Mouse (Mus musculus) embryonic fibroblast, embryonic 13.5 days (primary cell): ENCODE measurements around the gene Srpk3. TPM values are rescaled to one million over a fixed set of nuclear protein-coding genes. Genes with fewer than 3 reads are reported as not detected.

ENCODE experiments used
- H3K27ac ChIP-seq: 2 replicates; pipeline ENCODE4 v1.5.1; 2012; ENCODE audit warnings: low read length, control low read depth, inconsistent platforms; ENCODE audit not compliant: insufficient read depth
- H3K4me1 ChIP-seq: 2 replicates; pipeline ENCODE4 v1.6.1; 2011; ENCODE audit warnings: low read length; ENCODE audit not compliant: control insufficient read depth, insufficient read depth
- H3K4me3 ChIP-seq: 2 replicates; pipeline ENCODE4 v1.5.1; 2011; ENCODE audit warnings: mild to moderate bottlenecking, control low read depth, low read length; ENCODE audit not compliant: insufficient read depth
- CTCF ChIP-seq: IDR thresholded peaks from 2 replicates; pipeline ENCODE4 v1.5.1; 2011; ENCODE audit warnings: mild to moderate bottlenecking, control low read depth, low read length, moderate library complexity, borderline replicate concordance; ENCODE audit not compliant: insufficient read depth
- POLR2A ChIP-seq: IDR thresholded peaks from 2 replicates; pipeline ENCODE4 v1.6.1; 2011; ENCODE audit warnings: low read depth, mild to moderate bottlenecking, control low read depth, low read length, moderate library complexity
- polyA plus RNA-seq: library from polyadenylated mRNA; stranded (reverse); fragments of >200 nt; gene quantifications from 2 replicates; pipeline ENCODE4 v1.2.4, GENCODE M21; 2011; ENCODE audit warnings: low read depth; ENCODE audit not compliant: missing spikeins, insufficient read length

Srpk3 gene
- polyA plus RNA-seq, 1 experiment = not detected

GRCm38 (mm10) chrX:73765311-73765710 lies 8.9 kb upstream of the Srpk3 start:
- H3K4me1 ChIP-seq = no peaks in the 10 kb centered on the region
- TF ChIP-seq CTCF (no peak), POLR2A (no peak)
- H3K27ac ChIP-seq = no peak overlapping the region
- no peak overlapping the region for H3K4me3 ChIP-seq

DNA sequence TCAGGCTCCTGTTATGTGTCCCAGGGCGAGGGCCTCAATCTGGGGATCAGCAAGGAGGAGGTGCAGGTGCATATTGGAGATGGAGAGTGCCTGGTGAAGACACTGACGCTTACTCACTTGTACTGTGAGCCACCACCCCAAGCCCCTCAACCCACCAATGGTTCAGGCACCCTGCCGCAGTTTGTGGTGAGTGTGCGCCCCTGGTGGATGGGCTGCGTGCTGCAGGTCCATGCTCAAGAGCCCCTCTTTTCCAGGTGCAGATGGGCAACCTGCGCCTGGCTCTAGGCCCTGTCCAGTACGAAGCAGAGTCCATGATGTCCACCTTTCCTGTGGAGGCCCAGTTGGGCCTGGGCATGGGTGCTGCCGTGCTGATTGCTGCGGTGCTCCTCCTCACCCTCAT lies 6.9 kb upstream of the Srpk3 start:
- no peak for TF ChIP-seq POLR2A
- TF ChIP-seq CTCF = peak; percentile 44; the same call in 1 of the 2 replicates
- Histone ChIP-seq H3K4me3 (no peak overlapping the region), H3K27ac (no peak overlapping the region), H3K4me1 (no peaks in the 10 kb centered on the region)

DNA sequence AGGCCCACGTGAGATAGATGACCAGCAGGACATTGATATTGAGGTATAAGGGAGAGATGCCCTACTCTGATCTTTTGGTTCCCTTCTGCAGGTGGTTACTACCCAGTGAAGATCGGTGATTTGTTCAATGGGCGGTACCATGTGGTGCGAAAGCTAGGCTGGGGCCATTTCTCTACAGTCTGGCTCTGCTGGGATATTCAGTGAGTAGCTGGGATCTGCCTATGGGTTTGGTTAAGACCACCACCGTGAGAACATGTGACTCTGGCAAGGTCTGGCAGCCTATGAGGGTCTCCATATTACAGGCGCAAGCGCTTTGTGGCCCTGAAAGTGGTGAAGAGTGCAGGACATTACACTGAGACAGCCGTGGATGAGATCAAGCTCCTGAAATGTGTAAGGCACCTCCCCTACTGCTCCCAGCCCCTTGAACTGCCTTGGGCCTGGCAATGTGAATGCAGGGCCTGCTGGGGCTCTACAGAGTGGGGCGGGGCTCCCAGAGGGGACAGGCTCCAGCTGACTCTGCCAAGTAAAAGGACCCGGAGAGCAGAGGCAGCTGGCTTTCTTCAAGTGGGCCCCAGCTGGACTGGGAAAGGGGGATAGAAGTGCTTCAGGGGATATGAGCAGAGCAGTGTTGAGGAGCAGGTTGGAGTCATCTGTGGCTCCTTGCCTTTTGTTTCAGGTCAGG lies 738 bp downstream of the Srpk3 start:
- Histone ChIP-seq H3K27ac (no peak overlapping the region), H3K4me3 (no peak overlapping the region), H3K4me1 (no peaks in the 10 kb centered on the region)
- no peak for TF ChIP-seq CTCF
- TF ChIP-seq POLR2A = no peak

- TF ChIP-seq CTCF (no peak), POLR2A (no peak)
- H3K4me1 ChIP-seq = no peaks in the 10 kb centered on the region
- no peak overlapping the region for H3K27ac ChIP-seq
- H3K4me3 ChIP-seq = no peak overlapping the region
Measured at GRCm38 (mm10) chrX:73782227-73782626, 8.0 kb downstream of the Srpk3 start.

DNA sequence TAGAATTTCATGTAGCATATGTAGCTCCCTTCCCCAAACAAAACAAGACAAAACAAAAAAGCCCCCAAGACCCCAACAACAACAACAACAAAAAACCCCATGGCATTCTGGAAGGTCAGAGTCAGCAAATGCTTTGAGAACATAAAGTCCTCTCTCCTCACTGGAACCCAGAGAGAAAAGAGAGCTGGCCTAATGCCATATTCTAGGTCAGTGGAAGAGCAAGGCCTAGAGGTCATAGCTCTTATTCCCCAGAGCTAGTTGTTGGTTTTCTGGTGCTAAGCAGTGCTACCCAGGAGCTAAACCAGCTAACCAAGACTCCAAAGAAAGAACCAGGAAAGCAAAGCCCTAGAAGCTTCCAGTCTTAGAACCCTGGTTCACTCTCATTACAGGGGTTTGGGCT lies 11.5 kb downstream of the Srpk3 start:
- peak overlapping the region; percentile 62 for H3K4me3 ChIP-seq
- 0 out of 2 replicates have a peak overlapping the region, but pooled peaks have one; percentile 63 for H3K27ac ChIP-seq
- TF ChIP-seq CTCF = no peak
- no peaks in the 10 kb centered on the region for H3K4me1 ChIP-seq

- Histone ChIP-seq H3K4me1 (no peaks in the 10 kb centered on the region), H3K4me3 (peak within 1 kb of the TSS; percentile 89), H3K27ac (peak within 1 kb of the TSS; percentile 67)
- peak; percentile 83 for TF ChIP-seq POLR2A
- peak; percentile 36; the same call in 1 of the 2 replicates for TF ChIP-seq CTCF
Measured at GRCm38 (mm10) chrX:73786364-73787224, 12.4 kb downstream of the Srpk3 start, which contains the start of the genes Idh3g and Ssr4. TSS of gene Idh3g (minus strand) at chrX:73786897. TSS of gene Ssr4 (plus strand) at chrX:73787028.

- H3K27ac ChIP-seq = peak overlapping the region; percentile 19; the same call in 1 of the 2 replicates
- H3K4me1 ChIP-seq = no peaks in the 10 kb centered on the region
- H3K4me3 ChIP-seq = peak overlapping the region; percentile 89
- no peak for TF ChIP-seq POLR2A
- TF ChIP-seq CTCF = no peak
Measured at GRCm38 (mm10) chrX:73787225-73787558, 13.0 kb downstream of the Srpk3 start.

- peak overlapping the region; percentile 89 for H3K4me3 ChIP-seq
- no peak overlapping the region for H3K27ac ChIP-seq
- H3K4me1 ChIP-seq = no peaks in the 10 kb centered on the region
- TF ChIP-seq POLR2A (no peak), CTCF (no peak)
Measured at GRCm38 (mm10) chrX:73788501-73788900, 14.3 kb downstream of the Srpk3 start.

GRCm38 (mm10) chrX:73793039-73793438 lies 18.8 kb downstream of the Srpk3 start:
- Histone ChIP-seq H3K4me3 (no peak overlapping the region), H3K4me1 (no peaks in the 10 kb centered on the region), H3K27ac (no peak overlapping the region)
- TF ChIP-seq POLR2A (no peak), CTCF (no peak)

GRCm38 (mm10) chrX:73793505-73793904 lies 19.3 kb downstream of the Srpk3 start:
- Histone ChIP-seq H3K4me1 (no peaks in the 10 kb centered on the region), H3K4me3 (no peak overlapping the region), H3K27ac (no peak overlapping the region)
- peak; percentile 19; the same call in 1 of the 2 replicates for TF ChIP-seq POLR2A
- TF ChIP-seq CTCF = no peak
